Mouse (Mus musculus): ENCODE measurements around the gene Cpsf2. TPM values are rescaled to one million over a fixed set of nuclear protein-coding genes. Genes with fewer than 3 reads are reported as not detected.

Cpsf2 gene
- polyA plus RNA-seq, 1 experiment, result 21.4 TPM

DNA sequence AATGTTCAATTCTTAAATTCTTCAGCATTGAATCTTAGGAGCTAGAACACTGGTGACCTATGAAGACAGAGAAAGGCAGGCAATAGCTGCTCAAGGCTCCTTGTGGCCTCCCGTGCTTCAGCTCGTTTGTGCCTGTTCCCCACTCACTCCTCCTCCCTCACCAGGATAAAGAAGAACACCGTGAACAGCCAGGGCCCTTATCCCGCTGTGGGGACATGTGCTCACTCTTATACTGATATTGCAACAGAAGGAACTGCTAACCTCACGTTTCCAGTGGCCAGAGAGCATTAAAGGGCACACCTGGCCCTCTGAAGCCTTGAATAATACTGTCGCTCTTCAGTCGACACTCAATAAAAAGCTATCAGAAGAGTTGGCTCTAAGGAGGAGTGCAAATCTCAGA lies 53.4 kb downstream of the Cpsf2 start:
- TF ChIP-seq CTCF (IDR thresholded peaks at IDR 0.05; ENCODE audit: borderline replicate concordance, extremely low read depth, insufficient read depth, insufficient read length) (no peak), POLR2A (IDR thresholded peaks at IDR 0.05; ENCODE audit: borderline replicate concordance, extremely low read depth, insufficient read depth, insufficient read length, poor library complexity, severe bottlenecking) (no peak)
- DNase-seq (ENCODE audit: low read depth), result no peak

DNA sequence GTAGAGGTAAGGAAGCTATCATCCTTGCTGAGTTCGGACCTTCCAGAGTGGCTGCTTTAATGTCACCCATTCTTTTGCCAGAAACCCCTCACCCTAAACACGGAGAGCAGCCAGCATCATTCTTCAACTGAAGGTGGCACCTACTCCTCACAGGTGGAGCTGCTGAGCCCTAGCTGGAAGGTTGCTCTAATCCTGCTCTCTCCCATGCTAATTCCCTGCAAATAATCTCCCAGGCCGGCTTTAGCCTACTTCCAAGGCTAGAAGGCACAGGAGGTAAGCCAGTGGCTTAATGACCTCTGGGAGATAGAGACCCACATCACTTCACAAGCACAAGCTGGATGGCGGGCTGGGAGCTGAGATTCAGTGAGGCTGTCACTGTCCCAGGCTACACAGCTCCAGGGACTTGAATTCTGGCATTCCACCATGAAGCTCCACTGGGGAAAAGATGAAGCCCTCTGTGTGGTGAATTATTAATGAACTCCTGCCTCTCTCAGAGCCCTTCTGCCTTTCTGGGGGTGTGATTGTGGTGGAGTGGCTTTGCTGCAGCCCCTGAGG lies 54.2 kb downstream of the Cpsf2 start:
- TF ChIP-seq CTCF (IDR thresholded peaks at IDR 0.05; ENCODE audit: borderline replicate concordance, extremely low read depth, insufficient read depth, insufficient read length) (no peak), POLR2A (IDR thresholded peaks at IDR 0.05; ENCODE audit: borderline replicate concordance, extremely low read depth, insufficient read depth, insufficient read length, poor library complexity, severe bottlenecking) (no peak)
- peak; percentile 46 for DNase-seq (ENCODE audit: low read depth)

- no peak for DNase-seq (ENCODE audit: low read depth)
These were observed 59.1 kb downstream of the Cpsf2 start for GRCm38 (mm10) chr12:102034934-102035333.

DNA sequence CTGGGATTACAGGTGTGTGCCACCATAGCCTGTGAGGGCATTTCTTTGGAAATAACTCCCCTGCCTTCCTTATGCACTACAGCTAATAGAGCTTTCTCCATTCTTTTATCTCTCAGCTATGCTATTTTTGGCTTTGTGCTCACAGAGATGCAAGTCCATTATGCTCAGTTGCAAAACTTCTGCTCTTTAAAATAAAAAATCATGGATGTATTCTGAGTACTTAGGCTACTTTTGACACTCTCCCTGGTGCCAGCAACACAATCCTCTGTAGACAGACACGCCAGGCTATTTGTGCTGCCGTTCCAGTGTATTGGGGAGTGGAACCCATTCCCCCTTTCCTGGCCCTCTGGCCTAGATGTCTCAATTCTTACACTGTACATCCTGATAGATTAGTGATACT lies 64.1 kb downstream of the Cpsf2 start:
- TF ChIP-seq POLR2A (IDR thresholded peaks at IDR 0.05; ENCODE audit: borderline replicate concordance, extremely low read depth, insufficient read depth, insufficient read length, poor library complexity, severe bottlenecking), result no peak
- no peak for TF ChIP-seq CTCF (IDR thresholded peaks at IDR 0.05; ENCODE audit: borderline replicate concordance, extremely low read depth, insufficient read depth, insufficient read length)

More at GRCm38 (mm10) chr12:102034934-102035333, 59.1 kb downstream of the Cpsf2 start:
- TF ChIP-seq POLR2A (IDR thresholded peaks at IDR 0.05; ENCODE audit: borderline replicate concordance, extremely low read depth, insufficient read depth, insufficient read length, poor library complexity, severe bottlenecking), result no peak
- no peak for TF ChIP-seq CTCF (IDR thresholded peaks at IDR 0.05; ENCODE audit: borderline replicate concordance, extremely low read depth, insufficient read depth, insufficient read length)

GRCm38 (mm10) chr12:102041699-102042098 lies 65.9 kb downstream of the Cpsf2 start:
- peak; percentile 59 for DNase-seq (ENCODE audit: low read depth)
- TF ChIP-seq POLR2A (IDR thresholded peaks at IDR 0.05; ENCODE audit: borderline replicate concordance, extremely low read depth, insufficient read depth, insufficient read length, poor library complexity, severe bottlenecking) (no peak), CTCF (IDR thresholded peaks at IDR 0.05; ENCODE audit: borderline replicate concordance, extremely low read depth, insufficient read depth, insufficient read length) (no peak)

More for the DNA sequence above, 64.1 kb downstream of the Cpsf2 start:
- DNase-seq (ENCODE audit: low read depth), result no peak

DNA sequence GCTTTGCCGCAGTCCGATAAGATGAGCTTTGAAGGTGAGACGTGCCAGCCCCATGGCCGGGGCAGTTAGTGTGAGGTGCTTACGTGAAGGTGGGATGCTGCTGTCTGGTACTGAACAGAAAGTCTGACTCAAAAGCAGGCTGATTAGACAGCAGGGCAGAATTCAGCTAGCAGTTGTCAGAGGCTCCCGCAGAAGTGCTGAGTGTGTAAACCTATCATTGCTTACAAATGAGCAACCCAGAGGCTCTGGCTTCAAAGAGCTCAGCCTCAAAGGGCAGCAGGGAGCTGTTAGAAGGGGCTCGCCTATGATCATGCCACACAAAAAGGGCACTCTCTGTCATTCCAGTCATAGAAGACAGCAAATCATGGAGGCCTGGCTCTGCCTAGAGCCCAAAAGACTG lies 66.5 kb downstream of the Cpsf2 start:
- TF ChIP-seq CTCF (IDR thresholded peaks at IDR 0.05; ENCODE audit: borderline replicate concordance, extremely low read depth, insufficient read depth, insufficient read length) (no peak), POLR2A (IDR thresholded peaks at IDR 0.05; ENCODE audit: borderline replicate concordance, extremely low read depth, insufficient read depth, insufficient read length, poor library complexity, severe bottlenecking) (no peak)
- peak; percentile 84 for DNase-seq (ENCODE audit: low read depth)

DNA sequence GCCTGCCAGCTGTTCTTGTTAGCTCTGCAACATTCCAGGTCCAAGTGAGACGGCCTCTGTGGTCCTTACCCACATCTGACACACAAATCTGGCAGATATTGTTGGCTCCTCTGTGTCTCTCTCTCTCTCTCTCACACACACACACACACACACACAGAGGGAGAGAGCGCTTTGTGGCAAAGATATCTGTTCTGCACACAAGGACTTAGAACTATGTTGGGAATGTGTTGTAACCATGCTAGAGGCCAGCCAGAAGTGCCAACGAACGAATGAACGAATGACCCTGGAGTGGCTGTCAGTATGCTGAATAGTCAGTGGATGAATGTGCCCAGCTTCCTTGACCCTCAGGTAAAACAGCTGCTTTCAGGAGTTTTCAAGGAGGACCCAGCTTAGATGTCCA lies 68.1 kb downstream of the Cpsf2 start:
- TF ChIP-seq CTCF (IDR thresholded peaks at IDR 0.05; ENCODE audit: borderline replicate concordance, extremely low read depth, insufficient read depth, insufficient read length) (no peak), POLR2A (IDR thresholded peaks at IDR 0.05; ENCODE audit: borderline replicate concordance, extremely low read depth, insufficient read depth, insufficient read length, poor library complexity, severe bottlenecking) (no peak)
- no peak for DNase-seq (ENCODE audit: low read depth)

GRCm38 (mm10) chr12:102054155-102054554 lies 78.4 kb downstream of the Cpsf2 start:
- TF ChIP-seq CTCF (IDR thresholded peaks at IDR 0.05; ENCODE audit: borderline replicate concordance, extremely low read depth, insufficient read depth, insufficient read length) (no peak), POLR2A (IDR thresholded peaks at IDR 0.05; ENCODE audit: borderline replicate concordance, extremely low read depth, insufficient read depth, insufficient read length, poor library complexity, severe bottlenecking) (no peak)
- no peak for DNase-seq (ENCODE audit: low read depth)

GRCm38 (mm10) chr12:102055758-102056157 lies 80.0 kb downstream of the Cpsf2 start:
- no peak for TF ChIP-seq POLR2A (IDR thresholded peaks at IDR 0.05; ENCODE audit: borderline replicate concordance, extremely low read depth, insufficient read depth, insufficient read length, poor library complexity, severe bottlenecking)
- DNase-seq (ENCODE audit: low read depth), result no peak

Other genes starting within 250 kb of the Cpsf2 start
- gene Fbln5, start 156.9 kb upstream of the Cpsf2 start, polyA plus RNA-seq (2012; rRNA removed), result 6.4 and 9.2 TPM in 2 replicates
- 7.0 and 9.6 TPM in 2 replicates for gene Trip11, start 62.7 kb upstream of the Cpsf2 start, polyA plus RNA-seq (2012; rRNA removed)
- 13.9 and 15.5 TPM in 2 replicates for gene Atxn3, start 17.7 kb upstream of the Cpsf2 start, polyA plus RNA-seq (2012; rRNA removed)
- 1.5 and 2.4 TPM in 2 replicates for gene Slc24a4, start 152.7 kb downstream of the Cpsf2 start, polyA plus RNA-seq (2012; rRNA removed)

Data from brain, embryonic 14.5 days (tissue).